Mouse (Mus musculus): ENCODE results near the gene Kcnq2.

DNA sequence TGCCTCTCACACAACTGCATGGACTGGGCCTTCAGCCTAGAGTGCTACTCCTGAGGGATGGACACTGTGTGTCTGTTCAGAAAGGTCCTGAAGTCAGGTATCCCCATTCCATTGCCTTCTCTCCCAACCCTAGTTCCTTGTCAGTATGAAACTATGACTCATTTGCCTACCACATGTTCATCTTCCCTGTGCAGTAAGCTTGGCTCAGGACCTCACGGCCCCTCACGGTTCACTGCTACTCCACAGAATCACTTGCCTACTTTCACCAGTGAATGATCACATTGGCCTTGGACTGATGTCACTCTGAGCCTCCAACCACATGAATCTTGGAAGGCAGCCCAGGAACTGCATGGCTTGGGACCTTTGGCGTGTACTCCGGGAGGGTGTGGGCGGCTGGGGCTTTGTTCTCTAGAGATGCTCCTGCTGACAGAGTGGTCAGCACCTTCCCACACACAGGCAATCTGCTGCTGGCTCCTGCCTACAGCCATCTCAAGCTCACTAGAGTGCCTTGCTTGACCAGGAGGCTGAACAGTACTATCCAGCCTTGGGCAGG lies 4.6 kb upstream of the Kcnq2 start:
- TF ChIP-seq POLR2A (IDR thresholded peaks at IDR 0.05; ENCODE audit: insufficient read length, low read depth) (no peak), MAX (IDR thresholded peaks at IDR 0.05; ENCODE audit: low read depth) (no peak), USF1 (IDR thresholded peaks at IDR 0.05; ENCODE audit: low read depth) (no peak), CEBPB (IDR thresholded peaks at IDR 0.05; ENCODE audit: insufficient read depth, poor library complexity, severe bottlenecking) (no peak), REST (IDR thresholded peaks at IDR 0.05; ENCODE audit: insufficient read depth, insufficient read length) (no peak), SRF (IDR thresholded peaks at IDR 0.05; ENCODE audit: control insufficient read depth, insufficient read length, low read depth) (no peak), TCF3 (IDR thresholded peaks at IDR 0.05; ENCODE audit: insufficient read length, low read depth) (no peak), TCF12 (IDR thresholded peaks at IDR 0.05; ENCODE audit: insufficient read depth, poor library complexity, severe bottlenecking) (no peak)
